In the genomic region with DNA sequence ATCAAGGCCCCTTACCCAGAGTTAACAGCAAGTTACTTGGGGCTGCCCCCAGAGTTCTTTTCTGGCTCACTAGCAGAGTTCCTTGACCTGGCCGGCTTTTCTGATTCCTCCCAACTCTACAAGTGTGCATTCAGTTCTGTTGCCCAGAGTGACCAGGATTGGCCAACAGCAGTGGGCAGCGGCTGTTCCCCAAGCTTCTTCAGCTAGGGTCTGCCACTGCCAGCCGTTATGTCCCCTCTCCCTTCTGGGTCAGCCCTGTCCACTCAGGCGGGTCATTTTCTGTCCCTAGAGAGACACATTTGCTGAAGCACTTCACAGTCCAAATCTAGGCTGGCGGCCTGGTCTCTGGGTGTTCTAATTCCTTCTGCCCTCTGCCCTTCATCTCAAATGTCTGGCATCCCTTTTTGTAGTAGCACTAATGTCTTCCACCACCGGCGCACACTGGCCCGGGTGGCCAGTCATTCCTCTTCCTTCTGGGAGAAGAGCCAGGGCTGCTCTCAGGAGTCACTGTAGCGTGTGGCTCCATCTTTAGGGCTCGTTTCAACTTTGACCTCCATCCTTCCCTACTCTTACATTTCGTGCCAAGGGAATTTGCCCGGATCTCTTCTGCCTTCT, we compare ENCODE assay signal across 13 mouse cellular contexts.
DNase-seq lines count a peak whose midpoint lies in the region; ATAC-seq lines count a peak whose summit lies in the region.
"Had no signal": no experiment of that assay in that cellular context is flagged by ENCODE, and none has a peak within 500 bp of the region (broad histone marks: within the 10 kb centered on the region; RNA-seq: fewer than 3 reads in every experiment).

No protein-coding gene starts in this region.

- no peaks in the 10 kb centered on the region for H3K9me3 ChIP-seq in hindbrain, embryonic 10.5 days
- no peaks in the 10 kb centered on the region for H3K9me3 ChIP-seq in hindbrain, embryonic 14.5 days (ENCODE audit: control insufficient read depth, low read length)
- no peaks in the 10 kb centered on the region for H3K9me3 ChIP-seq in limb, embryonic 13.5 days
- H3K9me3 ChIP-seq in forebrain, embryonic 11.5 days (ENCODE audit: control insufficient read depth, low read length): no peaks in the 10 kb centered on the region
- H3K9me3 ChIP-seq: limb, embryonic 15.5 days had no signal

- H3K4me1 ChIP-seq in hindbrain, embryonic 10.5 days (replicated peaks): peaks cover 52% of the 10 kb centered on the region
- peaks cover 16% of the 10 kb centered on the region; the same call in 1 of the 2 replicates for H3K4me1 ChIP-seq in hindbrain, embryonic 14.5 days (replicated peaks; ENCODE audit: control insufficient read depth, insufficient read depth, low read length)
- peaks cover 26% of the 10 kb centered on the region for H3K4me1 ChIP-seq in limb, embryonic 13.5 days
- H3K4me1 ChIP-seq in forebrain, embryonic 11.5 days (replicated peaks; ENCODE audit: control insufficient read depth, insufficient read depth, low read length): peaks cover 2% of the 10 kb centered on the region; the same call in 1 of the 2 replicates

- H3K36me3 ChIP-seq in hindbrain, embryonic 10.5 days: no peaks in the 10 kb centered on the region
- H3K36me3 ChIP-seq in hindbrain, embryonic 14.5 days (replicated peaks; ENCODE audit: control insufficient read depth, insufficient read depth): no peaks in the 10 kb centered on the region
- no peaks in the 10 kb centered on the region; the same call in none of the 2 replicates for H3K36me3 ChIP-seq in limb, embryonic 13.5 days
- H3K36me3 ChIP-seq in forebrain, embryonic 11.5 days (ENCODE audit: control insufficient read depth, insufficient read depth, low read length): no peaks in the 10 kb centered on the region
- H3K36me3 ChIP-seq: limb, embryonic 15.5 days had no signal

- H3K4me2 ChIP-seq in hindbrain, embryonic 14.5 days (replicated peaks): no peak overlapping the region
- 0 out of 2 replicates have a peak overlapping the region, but pooled peaks have one; percentile 16 for H3K4me2 ChIP-seq in limb, embryonic 13.5 days (replicated peaks)
- H3K4me2 ChIP-seq in forebrain, embryonic 11.5 days (ENCODE audit: low read depth, low read length, severe bottlenecking): no peak overlapping the region
- H3K4me2 ChIP-seq: limb, embryonic 15.5 days had no signal

- whole genome bisulfite sequencing in hindbrain, embryonic 10.5 days: 75% methylated on average over 12 of the region's 12 CpGs
- WGBS in hindbrain, embryonic 14.5 days: 68% methylated on average over 12 of the region's 12 CpGs
- WGBS in limb, embryonic 13.5 days: 82% methylated on average over 12 of the region's 12 CpGs
- 80% methylated on average over 12 of the region's 12 CpGs for WGBS in forebrain, embryonic 11.5 days

- 0 out of 2 replicates have a peak overlapping the region, but pooled peaks have one; percentile 16 for H3K27ac ChIP-seq in hindbrain, embryonic 10.5 days
- H3K27ac ChIP-seq in hindbrain, embryonic 14.5 days: no peak overlapping the region
- H3K27ac ChIP-seq in limb, embryonic 13.5 days: no peak overlapping the region; the same call in 1 of the 2 replicates
- H3K27ac ChIP-seq in forebrain, embryonic 11.5 days (ENCODE audit: low read depth, low read length): no peak overlapping the region
- H3K27ac ChIP-seq: limb, embryonic 15.5 days had no signal

- ATAC-seq in hindbrain, embryonic 14.5 days (ENCODE audit: low FRiP score): no peak
- ATAC-seq in limb, embryonic 13.5 days (ENCODE audit: low FRiP score, low read depth): no peak
- no peak for ATAC-seq in forebrain, embryonic 11.5 days (replicated peaks; ENCODE audit: low FRiP score)

- no peak overlapping the region for H3K9ac ChIP-seq in hindbrain, embryonic 14.5 days
- no peak overlapping the region for H3K9ac ChIP-seq in limb, embryonic 13.5 days
- no peak overlapping the region for H3K9ac ChIP-seq in forebrain, embryonic 11.5 days (ENCODE audit: low read length)
- H3K9ac ChIP-seq: limb, embryonic 15.5 days had no signal

- peaks cover 19% of the 10 kb centered on the region for H3K27me3 ChIP-seq in hindbrain, embryonic 10.5 days (ENCODE audit: insufficient read depth, poor library complexity, severe bottlenecking)
- H3K27me3 ChIP-seq in hindbrain, embryonic 14.5 days (ENCODE audit: control insufficient read depth, insufficient read depth, low read length): 0 out of 2 replicates have a peak, but pooled peaks cover 9% of the 10 kb centered on the region
- H3K27me3 ChIP-seq in limb, embryonic 13.5 days: peaks cover 23% of the 10 kb centered on the region
- 0 out of 2 replicates have a peak, but pooled peaks cover 6% of the 10 kb centered on the region for H3K27me3 ChIP-seq in forebrain, embryonic 11.5 days (ENCODE audit: control insufficient read depth, insufficient read depth, low read length)
- H3K27me3 ChIP-seq: CH12.LX had no signal

- H3K4me3 ChIP-seq in hindbrain, embryonic 10.5 days: no peak overlapping the region
- H3K4me3 ChIP-seq in hindbrain, embryonic 14.5 days (replicated peaks; ENCODE audit: low read length): no peak overlapping the region
- no peak overlapping the region for H3K4me3 ChIP-seq in limb, embryonic 13.5 days
- H3K4me3 ChIP-seq in forebrain, embryonic 11.5 days (ENCODE audit: low read depth, low read length): no peak overlapping the region
- H3K4me3 ChIP-seq: limb, embryonic 15.5 days had no signal

- no peak for DNase-seq in hindbrain, embryonic 10.5 days (ENCODE audit: low spot score)
- DNase-seq in hindbrain, embryonic 14.5 days (ENCODE audit: low spot score): no peak
- DNase-seq in right cerebral cortex, adult 18-20 months: peak; percentile 29
- DNase-seq in right cerebral cortex, postnatal 4 days: no peak
- peak; percentile 25 for DNase-seq in gastrocnemius, postnatal 10 days
- no peak for DNase-seq in forebrain, embryonic 11.5 days (ENCODE audit: low spot score)
- no peak for DNase-seq in lung, postnatal 4 days
- DNase-seq: cerebellum, postnatal 36 days; heart, postnatal 4 days; thymus, postnatal 4 days had no signal

Comparison
In these comparisons a context has a peak if more than half of its experiments do, and no peak if none do; other contexts are left out.
1. DNase-seq: peak in right cerebral cortex, adult 18-20 months (single experiment) and gastrocnemius, postnatal 10 days (single experiment); none in hindbrain, embryonic 10.5 days (single experiment), hindbrain, embryonic 14.5 days (single experiment), right cerebral cortex, postnatal 4 days (single experiment), forebrain, embryonic 11.5 days (single experiment) and lung, postnatal 4 days (0 of 2).